Mouse (Mus musculus) cerebellum, adult 2 months (tissue): Measurements from ENCODE around the gene Tef.

Experiments
- CTCF ChIP-seq: fragments of 200-500 bp; IDR thresholded peaks from 2 replicates; pipeline ENCODE4 v1.5.1; 2011; ENCODE audit warnings: low read depth, mild to moderate bottlenecking, control low read depth, low read length, moderate library complexity, borderline replicate concordance; ENCODE audit not compliant: insufficient read depth
- POLR2A ChIP-seq: fragments of 200-500 bp; IDR thresholded peaks from 2 replicates; pipeline ENCODE4 v1.6.1; 2011; ENCODE audit warnings: low read length, control low read depth, borderline replicate concordance; ENCODE audit not compliant: insufficient read depth

- no peak for TF ChIP-seq POLR2A
- TF ChIP-seq CTCF: no peak
Observed at GRCm38 (mm10) chr15:81792444-81792843, 9.8 kb upstream of the Tef start.
